Mouse (Mus musculus) erythroid progenitor cell, adult 5-6 weeks (primary cell): Measurements from ENCODE around the gene Anxa2. TPM values are rescaled to one million over a fixed set of nuclear protein-coding genes. Genes with fewer than 3 reads are reported as not detected.

ENCODE experiments used
- ATAC-seq: replicated peaks from 2 replicates; pipeline ENCODE4 v1.8.0; 2016; ENCODE audit warnings: moderate number of reproducible peaks, mild to moderate bottlenecking, moderate TSS enrichment, inconsistent platforms; ENCODE audit not compliant: poor library complexity, low FRiP score, severe bottlenecking
- total RNA-seq, 2 experiments: library from RNA; stranded (forward) in 1 of 2; stranded (reverse) in 1 of 2; fragments of 150-400 nt in 1 of 2; fragments of 186-747, 209-891 nt in 1 of 2; gene quantifications; 2 replicates each; pipeline versions ENCODE4 v1.2.3 to v1.2.4; 2015 to 2017; ENCODE audit warnings: low replicate concordance in 2 of 2

The Anxa2 gene
- total RNA-seq (2015; ENCODE audit: low replicate concordance) (40.7 and 70.3 TPM in 2 replicates), total RNA-seq (2017; ENCODE audit: low replicate concordance) (17.9 and 34.8 TPM in 2 replicates)

DNA sequence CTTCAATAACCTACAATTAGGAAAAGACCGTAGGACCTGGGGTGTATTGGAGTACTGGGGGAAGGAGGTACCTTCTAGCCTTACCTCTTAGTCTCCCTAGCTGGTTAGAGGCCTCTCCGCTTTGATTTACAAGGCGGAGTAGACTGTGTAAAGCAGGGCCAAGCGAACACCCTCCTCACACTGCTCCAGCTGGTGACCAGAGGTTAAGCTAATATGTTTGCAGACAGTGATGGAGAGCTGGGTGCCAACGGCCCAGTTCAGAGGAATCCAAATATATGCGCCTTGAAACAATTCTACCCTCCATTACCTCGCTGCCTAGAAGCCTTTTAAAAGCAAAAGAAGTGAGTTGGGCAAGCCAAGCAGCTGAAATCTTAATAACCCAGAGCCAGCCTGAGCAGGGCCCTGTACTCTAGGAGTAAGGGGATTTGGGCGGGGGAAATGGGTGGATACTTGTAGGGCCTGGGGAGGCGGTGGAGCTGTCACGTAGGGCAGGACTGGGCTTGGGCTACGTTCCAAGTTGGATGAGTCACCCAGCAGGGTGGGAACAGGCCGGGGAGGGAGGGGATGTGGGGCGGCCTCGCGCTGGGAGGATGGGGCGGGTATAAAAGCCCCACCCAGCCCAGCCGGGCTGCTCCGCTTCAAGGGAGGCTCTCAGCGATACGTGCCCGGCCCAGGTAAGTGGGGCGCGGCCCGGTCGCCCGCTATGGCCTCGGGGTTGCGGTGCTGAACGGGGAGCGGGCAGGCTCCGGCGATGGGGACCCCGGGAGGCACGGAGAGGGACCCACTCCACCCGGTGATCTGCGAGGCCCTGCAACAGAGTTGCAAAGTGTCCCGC is at the start of gene Anxa2:
TSS of gene Anxa2 (plus strand) at position 555 of the 835 bp plus-strand sequence.
- ATAC-seq: no peak

DNA sequence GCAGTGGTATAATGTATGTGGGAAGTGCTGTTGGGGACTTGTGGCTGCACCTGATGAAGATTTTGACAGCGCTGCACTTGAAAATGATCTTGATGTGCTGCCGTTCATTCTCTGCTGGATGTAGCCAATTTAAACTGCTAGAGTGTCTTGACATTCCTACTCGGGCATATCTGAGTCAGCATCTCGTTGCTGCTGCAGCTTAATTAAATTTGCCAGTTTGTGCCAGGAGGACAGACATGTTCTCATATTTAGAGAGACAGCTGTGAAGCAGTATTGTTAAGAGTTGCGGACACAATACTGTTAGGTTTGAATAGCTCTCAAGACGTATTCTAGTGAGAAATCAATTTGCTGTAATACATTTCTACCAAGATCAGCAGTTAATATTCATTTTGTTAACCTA is 48.7 kb upstream of the Anxa2 start:
- ATAC-seq: no peak

DNA sequence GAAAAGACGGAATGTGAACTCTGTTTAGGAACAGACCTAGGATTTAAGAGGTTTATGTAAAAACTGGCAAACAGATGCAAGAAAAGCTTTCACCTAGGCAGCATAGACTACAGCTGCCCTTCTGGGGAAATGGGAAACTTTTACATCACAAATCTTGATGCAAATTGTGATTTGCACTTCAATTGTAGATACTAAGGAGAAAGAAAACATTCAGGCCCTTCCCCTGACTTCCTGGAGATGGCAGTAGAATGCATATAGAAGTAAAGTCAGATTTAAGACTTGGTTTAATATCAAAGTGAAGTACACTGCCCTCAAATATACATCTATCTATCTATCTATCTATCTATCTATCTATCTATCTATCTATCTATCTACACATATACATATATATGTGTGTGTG is 33.9 kb upstream of the Anxa2 start:
- ATAC-seq: no peak

DNA sequence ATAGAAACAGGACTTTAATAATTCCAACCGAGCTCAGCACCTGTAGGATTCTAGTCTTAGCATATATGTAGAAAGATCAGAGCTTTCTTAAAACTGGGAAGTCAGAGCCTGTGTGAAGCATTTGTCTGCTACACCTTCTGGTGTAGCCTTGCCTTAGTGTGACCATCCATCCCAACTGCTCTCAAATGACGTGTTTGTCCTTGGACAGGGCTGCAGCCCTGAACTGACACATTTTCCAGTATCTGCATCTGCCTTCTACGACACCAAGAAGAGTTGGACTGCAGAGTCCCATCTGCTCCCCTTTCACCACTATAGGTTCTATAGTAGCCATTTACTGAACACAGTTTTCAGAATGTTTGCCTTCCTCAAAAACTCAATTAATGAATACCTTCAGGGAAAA is 22.9 kb upstream of the Anxa2 start:
- no peak for ATAC-seq

DNA sequence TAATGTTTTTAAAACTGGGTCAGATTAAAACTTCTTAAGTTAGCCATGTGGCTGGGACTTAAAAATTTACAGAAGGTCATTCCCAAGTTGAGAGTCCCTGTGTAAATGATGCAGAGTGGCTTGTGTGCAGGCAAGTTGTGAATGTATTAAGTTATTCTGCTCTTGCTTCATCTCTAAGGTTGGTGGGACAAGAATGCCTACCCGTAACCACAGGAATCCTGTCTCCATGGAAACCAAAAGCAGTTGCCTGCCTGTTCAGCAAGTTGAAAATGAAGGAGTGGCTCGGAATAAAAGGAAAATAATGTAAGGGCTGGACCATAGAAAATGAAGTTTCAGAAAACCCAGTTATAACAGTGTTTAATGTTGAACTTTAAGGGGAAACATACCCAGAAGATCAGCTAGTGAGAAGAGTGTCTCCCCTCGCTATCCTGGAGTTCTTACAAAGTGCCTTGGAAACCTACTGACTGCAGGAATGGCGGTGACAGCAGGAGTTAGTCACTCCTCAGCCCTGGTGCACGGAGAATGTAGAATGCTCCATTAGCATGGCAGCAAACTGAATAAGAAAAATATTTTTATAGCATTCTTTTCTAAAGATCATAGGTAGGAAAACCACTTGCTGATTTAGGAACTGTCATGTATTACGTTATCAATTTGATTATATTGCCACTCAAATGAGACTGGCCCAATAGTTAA is 21.4 kb upstream of the Anxa2 start:
- no peak for ATAC-seq

DNA sequence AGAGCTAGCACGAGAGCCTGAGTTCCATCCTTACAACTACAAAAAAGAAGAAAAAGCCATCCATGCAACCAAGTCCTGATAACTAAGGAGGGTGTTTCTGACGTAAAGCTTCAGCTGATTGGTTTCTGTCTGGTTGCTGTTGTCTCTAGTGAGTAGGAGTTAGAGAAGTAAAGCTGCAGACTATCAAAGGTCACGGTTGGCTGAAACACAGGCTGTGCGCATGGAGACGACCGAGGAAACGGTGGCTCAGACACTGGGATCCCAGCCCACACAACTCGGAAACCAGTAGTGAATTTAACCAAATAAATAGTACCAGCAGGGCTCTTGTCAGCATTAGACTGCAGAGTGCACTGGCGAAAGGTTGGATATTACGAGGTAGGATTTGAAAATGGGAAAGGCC is 18.2 kb upstream of the Anxa2 start:
- ATAC-seq: no peak

DNA sequence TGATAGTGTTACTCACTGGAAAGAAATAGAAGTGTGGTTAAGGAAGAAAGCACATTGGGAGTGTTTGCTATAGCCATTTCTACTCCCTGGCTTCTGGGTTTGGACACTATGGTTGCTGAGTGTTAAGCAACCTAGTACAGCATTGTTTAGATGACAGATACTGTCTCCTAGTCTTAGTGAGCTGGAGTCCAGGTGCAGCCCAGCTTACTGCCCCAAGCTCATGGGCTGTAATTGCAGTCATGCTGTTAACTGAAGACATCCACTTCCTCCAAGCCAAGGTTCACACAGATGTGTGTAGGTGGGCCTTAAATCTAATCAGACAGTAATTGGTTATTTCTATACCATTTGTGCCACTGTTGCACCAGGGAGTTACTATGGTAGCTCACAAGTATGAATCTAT is 17.8 kb upstream of the Anxa2 start:
- no peak for ATAC-seq

DNA sequence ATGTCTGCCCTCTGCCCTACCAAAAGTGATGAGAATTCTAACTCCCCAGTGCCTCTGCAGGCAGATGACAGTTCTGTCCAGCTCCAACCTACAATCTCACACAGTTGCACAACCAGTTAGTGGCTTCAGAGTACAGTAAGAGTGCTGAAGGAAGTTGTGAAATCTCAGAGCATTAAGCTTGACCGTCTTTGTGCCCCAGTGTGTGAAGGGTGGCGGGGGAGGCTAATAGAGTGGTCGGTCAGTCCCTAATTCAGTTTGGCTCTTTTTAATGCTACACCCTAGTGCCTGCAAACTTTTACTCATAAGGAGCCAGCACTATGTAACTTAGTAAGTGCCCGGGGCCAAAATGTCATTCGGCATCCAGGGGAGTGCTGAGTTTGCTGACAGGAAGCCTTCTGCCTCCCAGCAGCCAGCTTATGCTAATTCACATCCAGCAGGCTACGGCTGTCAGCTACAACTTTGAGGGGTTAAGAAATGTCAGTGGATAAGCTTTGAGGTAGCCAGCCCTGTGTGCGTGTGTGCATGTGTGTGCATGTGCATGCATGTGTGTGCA is 13.5 kb upstream of the Anxa2 start:
- no peak for ATAC-seq

DNA sequence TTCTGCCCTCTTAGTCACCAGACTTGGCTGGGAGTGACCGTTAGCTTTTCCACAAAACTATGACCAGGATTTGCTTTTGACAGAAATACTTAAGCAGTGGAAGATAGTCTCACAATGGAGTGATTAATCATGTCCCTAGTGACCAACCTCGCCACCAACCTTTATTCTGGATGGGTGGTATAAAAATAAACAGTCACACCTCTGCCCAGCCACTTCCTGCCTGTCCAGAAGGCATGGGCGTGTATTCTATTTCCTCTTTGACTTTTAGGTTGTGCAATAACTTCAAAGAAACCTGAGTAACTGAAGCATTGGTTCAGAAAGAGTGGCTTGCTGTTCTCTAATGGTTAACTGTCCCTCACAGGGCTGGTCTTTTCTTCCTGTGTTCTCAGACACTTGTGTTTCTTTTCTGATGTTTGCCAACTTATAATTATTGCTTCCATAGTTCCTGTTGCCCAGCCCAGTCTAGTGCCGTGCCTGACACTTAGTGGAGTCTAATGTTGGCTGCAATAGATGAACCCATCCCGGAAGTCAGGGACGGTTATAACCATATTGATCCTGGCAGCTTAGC is 10.9 kb upstream of the Anxa2 start:
- no peak for ATAC-seq

DNA sequence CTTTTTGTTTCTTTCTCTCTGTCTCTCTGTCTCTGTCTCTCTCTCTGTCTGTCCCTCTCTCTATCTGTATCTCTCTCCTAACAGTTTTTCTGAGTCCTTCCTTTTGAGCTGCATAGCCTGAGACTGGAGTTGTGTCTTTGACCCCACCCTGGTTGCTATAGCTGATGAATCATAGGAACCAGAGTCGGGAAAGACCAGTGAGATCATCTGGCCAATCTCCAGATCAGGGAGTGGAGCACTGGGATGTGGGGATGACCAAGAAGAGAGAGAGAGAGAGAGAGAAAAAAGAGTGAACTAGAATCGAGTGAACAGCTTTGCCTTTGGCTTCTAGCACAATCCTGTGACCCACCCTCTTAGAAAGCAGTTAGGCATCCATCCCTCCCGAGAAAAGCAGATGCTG is 10.2 kb upstream of the Anxa2 start:
- ATAC-seq: no peak

DNA sequence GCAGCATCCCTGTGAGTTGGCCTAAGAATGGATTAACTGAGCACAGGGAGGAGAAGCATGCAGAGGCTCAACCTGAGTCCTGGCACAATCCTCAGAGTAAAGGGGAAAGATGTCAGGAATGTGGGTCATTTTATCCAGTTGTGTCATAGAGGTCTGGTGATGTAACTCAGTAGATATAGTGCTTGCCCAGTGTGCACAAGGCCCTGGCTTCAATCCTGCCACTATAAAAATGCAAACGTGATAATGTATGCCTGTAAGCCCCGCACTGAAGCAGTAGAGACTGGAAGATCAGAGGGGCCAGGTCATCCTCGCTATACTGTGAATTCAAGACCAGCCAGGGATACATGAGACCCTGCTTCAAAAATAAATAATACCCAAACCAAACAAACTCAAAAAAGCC is 4.6 kb upstream of the Anxa2 start:
- ATAC-seq: no peak

DNA sequence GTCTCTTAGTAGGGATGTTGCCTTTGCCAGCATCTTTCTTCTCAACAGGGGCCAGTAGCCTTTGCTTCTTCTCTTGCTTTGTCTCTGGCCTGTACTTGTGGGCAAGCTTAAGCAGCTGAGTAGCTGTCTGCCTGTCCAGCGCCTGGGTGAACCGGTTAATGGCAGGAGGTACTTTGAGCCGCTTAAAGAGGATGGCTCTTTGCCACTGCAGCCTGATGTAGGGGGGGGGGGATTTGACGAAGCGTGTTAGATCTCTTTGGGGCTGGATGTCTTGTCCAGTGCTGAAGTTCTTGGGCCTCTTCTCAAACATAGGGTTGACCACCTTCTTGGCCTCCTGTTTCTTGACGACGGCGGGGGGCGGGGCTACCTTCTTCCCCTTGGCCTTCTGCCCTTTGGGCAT is 2.8 kb upstream of the Anxa2 start:
- ATAC-seq: no peak

DNA sequence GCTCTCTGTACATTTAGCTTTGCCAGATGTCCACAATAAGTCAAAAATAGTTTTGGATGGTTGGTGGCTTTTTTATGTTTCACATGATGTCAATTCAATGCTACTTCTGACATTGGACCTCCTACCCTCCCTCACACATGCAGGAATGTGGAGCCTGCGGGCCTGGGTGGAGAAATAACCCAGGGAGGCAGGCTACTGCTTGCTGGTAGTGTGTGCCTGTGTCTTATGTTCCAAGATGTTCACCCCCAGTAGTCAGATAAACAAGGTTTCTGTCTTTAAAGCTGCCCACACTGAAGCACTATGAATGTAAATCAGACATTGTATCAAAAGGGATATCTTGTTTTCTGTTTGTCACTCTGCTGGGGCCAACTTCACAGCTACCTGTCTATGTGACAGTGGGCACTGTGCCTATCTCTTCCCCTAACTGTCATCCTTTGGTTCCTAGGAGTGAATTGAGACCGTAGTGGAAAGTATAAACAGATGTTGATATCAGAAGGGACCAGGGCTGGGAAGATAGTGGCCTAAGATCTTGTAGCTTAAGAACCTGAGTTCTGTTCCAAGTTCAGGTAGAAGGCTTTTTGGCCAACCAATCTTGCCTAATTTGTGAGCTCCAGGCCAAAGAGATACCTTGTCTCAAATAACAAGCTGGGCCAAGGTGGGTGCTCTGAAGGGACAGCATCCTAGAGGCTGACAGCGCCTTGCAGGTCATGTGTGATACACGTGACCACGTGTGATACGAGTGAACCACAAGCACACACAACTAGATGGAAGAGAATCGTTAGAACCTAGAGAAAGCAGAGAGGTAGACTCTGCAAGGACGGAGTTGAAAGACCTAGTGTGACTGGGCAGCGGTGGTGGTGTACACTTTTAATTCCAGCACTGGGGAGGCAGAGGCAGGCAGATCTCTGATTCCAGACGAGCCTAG is 1.3 kb upstream of the Anxa2 start:
- ATAC-seq: no peak

DNA sequence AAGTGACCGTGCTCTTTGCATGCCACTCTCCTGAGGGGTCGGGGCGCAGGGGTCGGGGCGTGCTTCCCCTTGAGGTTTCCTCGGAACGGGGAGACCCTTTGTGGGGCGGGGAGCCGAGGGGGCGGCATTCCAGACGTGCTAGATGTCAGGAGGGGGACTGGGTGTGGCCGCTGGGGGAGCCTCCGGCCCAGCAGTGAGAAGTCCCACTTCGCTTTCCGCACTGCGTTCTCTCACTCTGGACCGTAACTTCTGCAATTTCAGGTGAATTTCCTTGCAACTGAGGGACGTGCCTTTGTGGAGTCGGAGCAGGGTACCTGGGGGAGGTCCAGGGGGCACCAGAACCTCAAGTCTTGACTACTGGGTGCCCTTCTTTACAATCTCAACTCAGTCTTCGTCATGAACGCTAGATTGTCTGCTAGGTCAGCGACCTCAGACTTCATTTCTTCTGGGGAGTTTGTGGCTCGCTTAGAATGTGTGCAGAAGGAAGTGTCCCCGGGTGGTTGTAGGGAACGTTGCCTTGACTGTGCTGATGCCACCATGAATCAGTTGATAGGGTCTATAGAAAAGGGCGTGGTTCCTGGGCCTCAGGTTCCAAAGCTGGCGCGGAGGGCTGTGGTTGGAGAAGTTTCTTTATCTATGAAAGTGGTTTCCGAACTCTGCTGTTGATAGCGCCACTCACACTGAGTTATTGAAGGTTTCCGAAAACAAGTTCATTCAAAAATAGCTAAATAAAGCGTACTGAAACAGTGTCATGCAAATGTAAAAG is 664 bp downstream of the Anxa2 start:
- no peak for ATAC-seq

DNA sequence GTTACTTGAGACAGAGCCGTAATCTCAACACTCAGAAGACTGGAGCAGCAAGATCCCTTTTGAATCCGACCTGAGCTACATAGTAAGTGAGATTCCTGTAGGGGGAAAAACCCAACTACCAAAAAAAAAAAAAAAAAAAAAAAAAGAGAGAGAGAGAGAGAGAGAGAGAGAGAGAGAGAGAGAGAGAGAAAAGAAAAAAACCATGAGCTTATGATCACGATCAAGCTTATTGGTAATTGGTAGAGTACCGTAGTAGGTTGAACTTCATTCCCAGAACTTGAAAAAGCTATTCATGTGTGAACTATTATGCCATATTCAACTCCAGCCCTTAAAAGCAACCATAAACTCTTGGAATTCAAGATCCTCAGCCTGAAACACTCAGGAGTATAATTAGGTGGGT is 1.3 kb downstream of the Anxa2 start:
- no peak for ATAC-seq

DNA sequence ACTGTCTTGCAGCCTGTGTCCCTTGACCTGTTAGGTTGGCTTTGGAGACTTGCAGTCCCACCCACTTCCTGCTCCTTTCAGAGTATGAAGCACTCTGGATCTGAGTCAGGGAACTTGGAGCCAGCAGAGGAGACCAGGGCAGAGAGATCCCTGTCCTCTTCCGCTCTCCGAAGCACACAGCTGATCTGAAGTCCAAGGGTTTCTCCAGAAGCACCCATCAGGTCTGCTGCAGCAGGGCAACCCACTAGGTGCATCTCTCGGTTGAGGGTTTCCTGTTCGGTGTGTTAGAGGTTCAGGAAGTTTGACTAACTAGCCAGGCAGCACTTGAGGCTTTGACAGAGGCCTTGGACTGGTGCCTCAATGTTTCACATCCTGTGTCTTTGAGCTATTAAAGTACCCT is 2.0 kb downstream of the Anxa2 start:
- ATAC-seq: no peak

DNA sequence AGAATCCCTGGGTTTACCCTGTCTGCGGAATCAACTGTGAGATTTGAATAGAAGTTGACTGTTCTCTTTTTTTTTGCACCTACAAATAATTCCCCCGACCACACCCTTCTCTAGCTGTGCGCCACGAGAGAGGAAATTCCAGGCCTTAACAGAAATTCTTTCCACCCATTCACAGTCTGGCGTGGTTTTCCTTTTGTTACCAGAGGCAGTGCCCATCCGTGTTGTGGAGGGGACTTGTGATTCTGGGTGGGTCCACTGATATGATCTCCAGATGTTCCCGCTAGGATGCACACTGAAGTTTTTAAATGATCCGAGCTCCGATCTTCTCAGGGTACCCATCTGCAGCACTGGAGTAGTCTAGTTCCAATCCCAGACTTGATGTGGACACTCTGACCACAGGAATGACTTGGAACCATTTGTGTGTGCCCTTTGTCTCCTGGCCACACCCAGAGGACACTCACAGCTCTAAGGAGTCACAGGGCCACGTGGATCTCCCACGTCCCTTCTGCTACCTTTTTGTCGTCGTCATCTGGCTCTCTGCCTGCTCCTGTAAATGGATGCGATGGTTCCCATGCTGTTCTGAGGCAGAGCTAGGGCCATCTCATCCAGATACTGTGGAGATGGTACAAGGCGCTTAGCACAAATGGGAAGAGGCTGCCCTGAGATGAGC is 3.1 kb downstream of the Anxa2 start:
- ATAC-seq: no peak

DNA sequence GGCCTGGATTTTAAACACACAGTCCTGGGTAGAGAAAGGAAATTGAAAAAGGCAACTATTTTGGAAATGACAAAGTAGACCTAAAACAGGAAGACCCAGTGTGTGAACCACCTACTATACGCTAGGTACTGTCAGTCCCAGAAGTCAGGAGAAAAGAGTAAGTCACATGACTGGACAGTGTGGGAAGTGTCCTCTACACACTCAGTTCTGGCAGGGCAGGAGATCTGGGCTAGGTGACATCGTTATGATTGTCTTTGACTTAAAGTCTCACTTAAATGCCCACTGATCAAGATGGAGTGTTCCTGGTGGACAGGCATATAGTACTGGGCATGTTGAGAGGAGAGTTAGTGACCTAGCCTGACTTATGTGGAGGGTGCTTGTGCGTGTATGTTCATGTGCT is 3.7 kb downstream of the Anxa2 start:
- ATAC-seq: no peak
